Mouse (Mus musculus) erythroblast, adult 5-6 weeks (primary cell): ENCODE results near the gene Hist2h2aa2. TPM values are rescaled to one million over a fixed set of nuclear protein-coding genes. Genes with fewer than 3 reads are reported as not detected.

ENCODE experiments used
- ATAC-seq: replicated peaks from 2 replicates; pipeline ENCODE4 v1.8.0; 2016; ENCODE audit warnings: moderate number of reproducible peaks, mild to moderate bottlenecking, moderate TSS enrichment, inconsistent platforms; ENCODE audit not compliant: poor library complexity, low FRiP score, severe bottlenecking
- total RNA-seq, 2 experiments: library from RNA; stranded (forward) in 1 of 2; stranded (reverse) in 1 of 2; fragments of 150-400 nt in 1 of 2; fragments of 200-764, 138-1000 nt in 1 of 2; gene quantifications; 2 replicates each; pipeline versions ENCODE4 v1.2.3 to v1.2.4; 2015 to 2017; ENCODE audit warnings: low replicate concordance in 2 of 2

The Hist2h2aa2 gene
- total RNA-seq, 2 experiments from 2014 or later = 65.5 to 1,562 TPM

DNA sequence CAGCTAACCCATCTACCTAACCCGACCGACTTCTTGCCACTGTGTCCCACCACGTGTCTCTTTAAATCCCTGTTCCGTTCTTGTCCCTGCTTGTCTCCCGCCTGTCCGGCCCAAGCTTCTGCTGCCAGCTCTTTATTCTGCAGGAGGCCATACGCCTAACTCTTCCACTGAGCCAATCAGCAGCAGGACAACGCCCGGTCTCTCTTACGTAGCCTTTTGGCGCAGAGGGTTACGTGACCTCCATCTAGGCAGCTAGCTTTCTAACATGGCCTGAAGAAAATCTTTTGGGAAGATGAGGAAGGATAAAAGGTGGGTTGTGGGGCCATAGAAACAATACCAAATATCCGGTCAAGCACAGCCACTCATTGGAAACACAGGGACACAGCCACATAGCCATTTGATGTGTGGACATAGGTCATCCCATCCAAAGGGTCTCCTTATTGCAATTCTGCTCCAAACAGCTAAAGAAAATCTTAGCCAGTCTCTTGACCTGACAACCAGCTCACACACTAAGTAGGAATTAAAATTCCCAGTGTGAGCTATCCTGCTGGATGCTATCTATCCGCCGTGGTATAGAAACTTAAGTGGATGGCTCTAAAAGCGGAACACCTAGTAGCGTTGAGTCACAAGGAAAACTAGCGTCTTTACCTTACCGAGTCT is 22.3 kb upstream of the Hist2h2aa2 start:
- ATAC-seq = peak; percentile 80

GRCm38 (mm10) chr3:96261623-96262022 is 21.5 kb upstream of the Hist2h2aa2 start:
- no peak for ATAC-seq

- no peak for ATAC-seq
Measured at GRCm38 (mm10) chr3:96260220-96260619, 20.1 kb upstream of the Hist2h2aa2 start.

- no peak for ATAC-seq
Measured at GRCm38 (mm10) chr3:96257190-96257589, 17.1 kb upstream of the Hist2h2aa2 start.

DNA sequence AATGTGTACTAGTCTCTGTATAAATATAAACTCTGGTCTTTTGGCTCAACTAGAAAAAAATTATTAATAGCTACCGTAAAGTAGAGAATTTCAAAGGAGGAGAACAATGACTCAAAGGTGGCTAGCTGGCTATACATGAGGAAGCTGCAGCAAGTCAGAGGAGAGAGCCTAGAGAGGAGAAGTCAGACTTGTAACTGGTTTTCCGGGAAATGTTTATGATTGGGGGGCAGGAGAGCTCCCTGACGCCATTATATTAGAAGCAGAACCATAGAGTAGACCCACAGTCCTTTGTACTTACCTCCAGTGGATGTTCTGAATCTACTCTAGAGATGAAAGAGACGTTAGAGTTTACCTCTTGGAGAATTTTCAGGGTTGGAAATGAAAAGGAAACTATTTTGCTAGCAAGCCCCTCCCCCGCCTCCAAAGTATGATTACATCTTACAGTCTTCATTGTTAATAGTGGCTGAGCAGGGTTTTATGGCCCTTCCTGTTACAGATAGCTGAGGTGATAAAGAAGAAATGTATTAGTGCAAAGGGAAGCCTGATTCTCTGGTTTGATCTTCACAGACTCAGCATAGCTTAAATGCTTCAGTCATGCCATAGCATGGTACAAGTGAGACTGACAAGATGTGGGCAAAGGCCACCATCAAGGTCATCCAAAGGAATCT is 16.0 kb upstream of the Hist2h2aa2 start:
- ATAC-seq = no peak

GRCm38 (mm10) chr3:96254683-96255355 is 14.7 kb upstream of the Hist2h2aa2 start:
- ATAC-seq = peak; percentile 87

DNA sequence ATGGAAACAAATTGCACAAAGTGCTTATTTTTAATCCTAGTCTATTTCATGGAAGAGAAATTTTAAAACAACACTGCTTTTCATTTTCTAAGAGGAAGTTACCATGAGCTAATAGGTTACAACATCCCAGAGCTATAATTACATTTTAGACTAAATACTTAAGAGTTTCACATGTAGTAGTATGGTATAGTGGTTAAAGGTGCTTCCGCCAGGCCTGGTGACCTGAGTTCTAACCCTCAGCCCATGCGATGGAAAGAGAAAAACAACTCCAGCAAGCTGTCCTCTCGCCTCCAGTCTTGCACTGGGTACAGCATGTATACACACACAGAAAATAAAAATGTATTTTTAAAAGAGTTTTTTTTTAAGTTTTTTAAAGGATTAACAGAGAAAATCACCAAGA is 11.7 kb upstream of the Hist2h2aa2 start:
- no peak for ATAC-seq

- ATAC-seq = no peak
Measured at GRCm38 (mm10) chr3:96250890-96251289, 10.8 kb upstream of the Hist2h2aa2 start.

GRCm38 (mm10) chr3:96249034-96249345 is 8.9 kb upstream of the Hist2h2aa2 start:
- ATAC-seq = no peak

GRCm38 (mm10) chr3:96248141-96249033 is 8.3 kb upstream of the Hist2h2aa2 start:
- ATAC-seq = no peak

GRCm38 (mm10) chr3:96247356-96248140 is 7.5 kb upstream of the Hist2h2aa2 start:
- ATAC-seq = no peak

- peak; percentile 70 for ATAC-seq
Measured at GRCm38 (mm10) chr3:96246427-96246856, 6.4 kb upstream of the Hist2h2aa2 start, which contains the start of gene Hist2h3c1. TSS of gene Hist2h3c1 (plus strand) at chr3:96246685.

- ATAC-seq = peak; percentile 59
Measured at GRCm38 (mm10) chr3:96246018-96246417, 5.9 kb upstream of the Hist2h2aa2 start.

- peak; percentile 65 for ATAC-seq
Measured at GRCm38 (mm10) chr3:96245003-96245886, 5.2 kb upstream of the Hist2h2aa2 start, which contains the start of gene Hist2h2aa1. TSS of gene Hist2h2aa1 (plus strand) at chr3:96245497.

DNA sequence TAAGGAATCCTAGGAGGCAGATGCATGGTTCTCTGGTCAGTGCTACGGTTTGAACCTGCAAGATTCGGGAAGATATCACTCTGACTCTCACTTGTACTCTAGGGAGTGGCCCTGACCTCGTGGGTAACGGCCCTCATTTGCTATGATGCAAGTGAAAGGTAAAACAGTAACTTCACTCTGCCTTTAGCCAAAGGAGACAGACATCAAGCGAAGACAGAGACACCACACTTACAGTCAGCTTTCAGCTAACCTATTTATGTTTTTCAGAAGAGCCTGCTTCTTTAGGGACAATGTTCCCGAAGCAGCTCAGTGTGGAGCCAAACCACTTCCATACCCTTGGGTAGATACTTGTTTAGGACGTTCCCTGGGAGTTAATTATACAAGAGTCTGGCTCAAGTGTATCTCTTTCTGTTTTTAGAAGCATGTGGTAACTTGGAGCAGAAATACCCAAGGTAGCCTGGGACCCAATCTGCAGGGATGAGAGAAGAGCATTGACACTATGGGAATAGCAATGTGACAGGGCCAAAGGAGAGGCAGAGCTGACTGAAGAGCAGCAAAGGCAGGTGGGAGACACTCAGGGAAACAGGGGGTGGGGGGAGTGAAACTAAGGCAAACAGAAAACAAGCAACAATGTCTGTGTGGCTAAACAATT is 4.0 kb upstream of the Hist2h2aa2 start:
- no peak for ATAC-seq

- no peak for ATAC-seq
Measured at GRCm38 (mm10) chr3:96240799-96241197, 722 bp upstream of the Hist2h2aa2 start.

- ATAC-seq = peak; percentile 68
Measured at GRCm38 (mm10) chr3:96238954-96239793, 902 bp downstream of the Hist2h2aa2 start, which contains the start of gene Hist2h3c2. TSS of gene Hist2h3c2 (minus strand) at chr3:96239127.
